Mouse (Mus musculus) lung, adult 2 months (tissue): ENCODE measurements around the gene Psme4.

ENCODE experiments used
- CTCF ChIP-seq: fragments of 200-500 bp; IDR thresholded peaks from 2 replicates; pipeline ENCODE4 v1.5.1; 2011; ENCODE audit warnings: mild to moderate bottlenecking, low read length, control low read depth; ENCODE audit not compliant: insufficient read depth
- POLR2A ChIP-seq: fragments of 200-500 bp; IDR thresholded peaks from 2 replicates; pipeline ENCODE4 v1.6.1; 2011; ENCODE audit warnings: low read depth, mild to moderate bottlenecking, control low read depth, low read length, borderline replicate concordance; ENCODE audit errors: extremely low read depth

DNA sequence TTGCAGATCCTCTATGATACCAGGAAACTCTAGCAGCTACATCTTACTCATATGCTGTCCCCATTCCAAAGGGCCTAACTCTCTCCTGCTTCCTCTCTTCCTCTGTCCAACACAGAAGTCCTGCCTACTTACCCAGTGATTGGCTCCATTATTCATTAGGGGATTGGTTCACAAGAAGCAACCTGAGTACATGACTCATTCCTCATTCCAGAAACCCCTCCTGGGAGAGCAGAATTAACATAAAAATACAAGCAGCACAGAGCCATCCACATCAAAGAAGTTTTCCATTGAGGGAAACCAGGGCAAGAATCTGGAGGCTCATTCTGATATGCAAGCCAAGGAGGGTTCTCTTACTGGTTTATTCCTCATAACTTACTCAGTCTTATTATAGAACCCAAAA is 27.5 kb upstream of the Psme4 start:
- TF ChIP-seq CTCF (no peak), POLR2A (no peak)
